Comparison of ENCODE assay signal across 23 mouse cellular contexts in the genomic region with DNA sequence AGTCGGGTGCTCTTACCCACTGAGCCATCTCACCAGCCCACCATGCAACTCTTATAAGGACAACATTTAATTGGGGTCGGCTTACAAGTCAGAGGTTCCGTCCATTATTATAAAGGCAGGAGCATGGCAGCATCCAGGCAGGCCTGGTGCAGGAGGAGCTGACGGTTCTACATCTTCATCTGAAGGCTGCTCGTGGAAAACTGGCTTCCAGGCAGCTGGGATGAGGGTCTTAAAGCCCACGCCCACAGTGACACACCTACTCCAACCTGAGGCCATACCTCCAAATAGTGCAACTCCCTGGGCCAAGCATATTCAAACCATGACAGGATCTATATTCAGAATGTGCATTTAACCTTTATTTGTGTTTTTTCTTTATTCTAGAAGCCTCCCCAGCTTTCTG.
DNase-seq lines count a peak whose midpoint lies in the region.
"Had no signal": no experiment of that assay in that cellular context is flagged by ENCODE, and none has a peak within 500 bp of the region (broad histone marks: within the 10 kb centered on the region; RNA-seq: fewer than 3 reads in every experiment).

No protein-coding gene starts in this region.

- H3K4me3 ChIP-seq in heart, embryonic 10.5 days: no peak overlapping the region
- H3K4me3 ChIP-seq: embryonic facial prominence, embryonic 10.5 days; embryonic facial prominence, embryonic 12.5 days; forebrain, embryonic 13.5 days; forebrain, embryonic 15.5 days had no signal

- H3K36me3 ChIP-seq in heart, embryonic 10.5 days: peaks cover 65% of the 10 kb centered on the region
- H3K36me3 ChIP-seq: G1E had no signal

- no peaks in the 10 kb centered on the region for H3K9me3 ChIP-seq in heart, embryonic 10.5 days
- H3K9me3 ChIP-seq: embryonic facial prominence, embryonic 10.5 days; forebrain, embryonic 13.5 days; forebrain, embryonic 15.5 days had no signal

- H3K4me1 ChIP-seq in heart, embryonic 10.5 days: peaks cover 30% of the 10 kb centered on the region

- H3K27ac ChIP-seq in heart, embryonic 10.5 days: no peak overlapping the region
- H3K27ac ChIP-seq: embryonic facial prominence, embryonic 10.5 days; embryonic facial prominence, embryonic 12.5 days; forebrain, embryonic 13.5 days; forebrain, embryonic 15.5 days had no signal

- intact Hi-C loops in heart, postnatal 14 days (cut with DNase I): no loop called here

- DNase-seq in adrenal gland, adult 2 months: peak; percentile 0
- DNase-seq in adrenal gland, adult (ENCODE audit: inconsistent age in 2 of 2, low spot score in 1 of 2): no peak
- DNase-seq in heart, embryonic 10.5 days (ENCODE audit: low spot score): peak; percentile 53
- no peak for DNase-seq in heart, postnatal 14 days
- DNase-seq in urinary bladder, adult 2 months (ENCODE audit: low spot score): peak; percentile 8
- DNase-seq in urinary bladder, postnatal 14 days (ENCODE audit: low spot score): no peak
- DNase-seq: adrenal gland, adult 8-10 months; adrenal gland, postnatal 14 days; adrenal gland, postnatal 36 days; B cell, adult 2 months; cerebellum, adult 11-12 months; cerebellum, adult 2 months; cerebellum, adult 9-10 months; cerebellum, postnatal 10 days; cerebellum, postnatal 25 days; forebrain, postnatal 0 days had no signal

- 94% methylated on average over 6 of the region's 6 CpGs for WGBS in heart, embryonic 10.5 days

- H3K27me3 ChIP-seq in heart, embryonic 10.5 days (ENCODE audit: insufficient read depth, poor library complexity, severe bottlenecking): no peaks in the 10 kb centered on the region
- H3K27me3 ChIP-seq: CH12.LX; embryonic facial prominence, embryonic 12.5 days; forebrain, embryonic 13.5 days; forebrain, embryonic 15.5 days; Patski had no signal

Comparison
In these comparisons a context has a peak if more than half of its experiments do, and no peak if none do; other contexts are left out.
1. DNase-seq: peak in adrenal gland, adult 2 months (single experiment), heart, embryonic 10.5 days (single experiment) and urinary bladder, adult 2 months (single experiment); none in adrenal gland, adult (0 of 2), heart, postnatal 14 days (0 of 2) and urinary bladder, postnatal 14 days (single experiment).